Mouse (Mus musculus): ENCODE data around the gene Ccdc71. TPM values are rescaled to one million over a fixed set of nuclear protein-coding genes. Genes with fewer than 3 reads are reported as not detected.

Ccdc71 gene
- polyA plus RNA-seq (2015; fragmentation: Nextera tagmentation; extraction: Ambion mirVana): 29.7 and 32.2 TPM in 2 replicates

GRCm38 (mm10) chr9:108460319-108461178 lies at the start of gene Ccdc71:
Ccdc71 (plus strand) TSS chr9:108460527.
- H3K9ac ChIP-seq (ENCODE audit: low read length): peak within 1 kb of the TSS; percentile 79
- peak within 1 kb of the TSS; percentile 60 for H3K4me3 ChIP-seq (ENCODE audit: low read depth, low read length)
- H3K27me3 ChIP-seq (ENCODE audit: control insufficient read depth, insufficient read depth, low read length): no peaks in the 10 kb centered on the region
- H3K27ac ChIP-seq (replicated peaks): peak within 1 kb of the TSS; percentile 93
- peak; percentile 16; the same call in 1 of the 2 replicates for TF ChIP-seq CTCF (IDR thresholded peaks at IDR 0.05; ENCODE audit: low read depth)
- TF ChIP-seq EP300 (optimal IDR thresholded peaks at IDR 0.05): peak; percentile 90
- no peaks in the 10 kb centered on the region for H3K9me3 ChIP-seq (ENCODE audit: control insufficient read depth, low read length)
- peak within 1 kb of the TSS; percentile 63 for H3K4me2 ChIP-seq (replicated peaks; ENCODE audit: low read depth)
- 0% methylated on average over 43 of the region's 52 CpGs for WGBS
- peaks cover 3% of the 10 kb centered on the region; the same call in 1 of the 2 replicates for H3K4me1 ChIP-seq (replicated peaks; ENCODE audit: control insufficient read depth, insufficient read depth)
- H3K36me3 ChIP-seq (ENCODE audit: control insufficient read depth, insufficient read depth, low read length): peaks cover 11% of the 10 kb centered on the region; the same call in 1 of the 2 replicates
- peak; percentile 89 for DNase-seq (ENCODE audit: low spot score)
- peak; percentile 84 for ATAC-seq (ENCODE audit: low FRiP score, low TSS enrichment)

GRCm38 (mm10) chr9:108411381-108411942 lies 48.9 kb upstream of the Ccdc71 start:
- no peak for ATAC-seq (ENCODE audit: low FRiP score, low TSS enrichment)
- H3K9ac ChIP-seq (ENCODE audit: low read length): no peak overlapping the region
- no peak for DNase-seq (ENCODE audit: low spot score)
- H3K27me3 ChIP-seq (ENCODE audit: control insufficient read depth, insufficient read depth, low read length): no peaks in the 10 kb centered on the region
- H3K4me2 ChIP-seq (replicated peaks; ENCODE audit: low read depth): no peak overlapping the region
- TF ChIP-seq CTCF (IDR thresholded peaks at IDR 0.05; ENCODE audit: low read depth) (no peak), EP300 (optimal IDR thresholded peaks at IDR 0.05) (no peak)
- no peak overlapping the region for H3K4me3 ChIP-seq (ENCODE audit: low read depth, low read length)
- H3K27ac ChIP-seq (replicated peaks): no peak overlapping the region
- no peaks in the 10 kb centered on the region for H3K36me3 ChIP-seq (ENCODE audit: control insufficient read depth, insufficient read depth, low read length)
- H3K9me3 ChIP-seq (ENCODE audit: control insufficient read depth, low read length): no peaks in the 10 kb centered on the region
- no peaks in the 10 kb centered on the region for H3K4me1 ChIP-seq (replicated peaks; ENCODE audit: control insufficient read depth, insufficient read depth)
- 77% methylated on average over 9 of the region's 9 CpGs for WGBS

- no peak overlapping the region for H3K27ac ChIP-seq (replicated peaks)
- H3K27me3 ChIP-seq (ENCODE audit: control insufficient read depth, insufficient read depth, low read length): no peaks in the 10 kb centered on the region
- no peaks in the 10 kb centered on the region for H3K9me3 ChIP-seq (ENCODE audit: control insufficient read depth, low read length)
- WGBS: 68% methylated on average over 1 of the region's 1 CpGs
- TF ChIP-seq CTCF (IDR thresholded peaks at IDR 0.05; ENCODE audit: low read depth) (peak; percentile 65), EP300 (optimal IDR thresholded peaks at IDR 0.05) (no peak)
- no peak overlapping the region for H3K4me2 ChIP-seq (replicated peaks; ENCODE audit: low read depth)
- DNase-seq (ENCODE audit: low spot score): no peak
- H3K9ac ChIP-seq (ENCODE audit: low read length): no peak overlapping the region
- no peak for ATAC-seq (ENCODE audit: low FRiP score, low TSS enrichment)
- H3K4me1 ChIP-seq (replicated peaks; ENCODE audit: control insufficient read depth, insufficient read depth): no peaks in the 10 kb centered on the region
- no peak overlapping the region for H3K4me3 ChIP-seq (ENCODE audit: low read depth, low read length)
- no peaks in the 10 kb centered on the region for H3K36me3 ChIP-seq (ENCODE audit: control insufficient read depth, insufficient read depth, low read length)
Observed at GRCm38 (mm10) chr9:108412221-108412620, 48.1 kb upstream of the Ccdc71 start.

GRCm38 (mm10) chr9:108428384-108428783 lies 31.9 kb upstream of the Ccdc71 start, which contains the start of gene Ccdc36:
Ccdc36 (minus strand) TSS chr9:108428484.
- H3K4me2 ChIP-seq (replicated peaks; ENCODE audit: low read depth): no peak within 1 kb of the TSS
- DNase-seq (ENCODE audit: low spot score) (no peak), ATAC-seq (ENCODE audit: low FRiP score, low TSS enrichment) (no peak)
- H3K36me3 ChIP-seq (ENCODE audit: control insufficient read depth, insufficient read depth, low read length): no peaks in the 10 kb centered on the region
- no peaks in the 10 kb centered on the region for H3K4me1 ChIP-seq (replicated peaks; ENCODE audit: control insufficient read depth, insufficient read depth)
- no peak within 1 kb of the TSS for H3K27ac ChIP-seq (replicated peaks)
- no peaks in the 10 kb centered on the region for H3K27me3 ChIP-seq (ENCODE audit: control insufficient read depth, insufficient read depth, low read length)
- TF ChIP-seq EP300 (optimal IDR thresholded peaks at IDR 0.05) (no peak), CTCF (IDR thresholded peaks at IDR 0.05; ENCODE audit: low read depth) (no peak)
- H3K4me3 ChIP-seq (ENCODE audit: low read depth, low read length): no peak within 1 kb of the TSS
- no peaks in the 10 kb centered on the region for H3K9me3 ChIP-seq (ENCODE audit: control insufficient read depth, low read length)
- H3K9ac ChIP-seq (ENCODE audit: low read length): no peak within 1 kb of the TSS

- Histone ChIP-seq H3K4me2 (replicated peaks; ENCODE audit: low read depth) (peak overlapping the region; percentile 24), H3K27ac (replicated peaks) (no peak overlapping the region), H3K9me3 (ENCODE audit: control insufficient read depth, low read length) (no peaks in the 10 kb centered on the region), H3K4me3 (ENCODE audit: low read depth, low read length) (peak overlapping the region; percentile 8), H3K36me3 (ENCODE audit: control insufficient read depth, insufficient read depth, low read length) (no peaks in the 10 kb centered on the region), H3K4me1 (replicated peaks; ENCODE audit: control insufficient read depth, insufficient read depth) (no peaks in the 10 kb centered on the region), H3K27me3 (ENCODE audit: control insufficient read depth, insufficient read depth, low read length) (no peaks in the 10 kb centered on the region), H3K9ac (ENCODE audit: low read length) (no peak overlapping the region)
- 54% methylated on average over 32 of the region's 32 CpGs for WGBS
- DNase-seq (ENCODE audit: low spot score) (peak; percentile 50), ATAC-seq (ENCODE audit: low FRiP score, low TSS enrichment) (peak; percentile 65; the same call in 1 of the 2 replicates)
- TF ChIP-seq CTCF (IDR thresholded peaks at IDR 0.05; ENCODE audit: low read depth): no peak
- TF ChIP-seq EP300 (optimal IDR thresholded peaks at IDR 0.05): no peak
Observed at GRCm38 (mm10) chr9:108431431-108432067, 28.8 kb upstream of the Ccdc71 start.

Data from stomach, postnatal 0 days (tissue).